Mouse (Mus musculus): ENCODE data around the gene Epb41l3. TPM values are rescaled to one million over a fixed set of nuclear protein-coding genes. Genes with fewer than 3 reads are reported as not detected.

Gene Epb41l3
- polyA plus RNA-seq, 1 experiment from 2014 or later, result 13.2 TPM

DNA sequence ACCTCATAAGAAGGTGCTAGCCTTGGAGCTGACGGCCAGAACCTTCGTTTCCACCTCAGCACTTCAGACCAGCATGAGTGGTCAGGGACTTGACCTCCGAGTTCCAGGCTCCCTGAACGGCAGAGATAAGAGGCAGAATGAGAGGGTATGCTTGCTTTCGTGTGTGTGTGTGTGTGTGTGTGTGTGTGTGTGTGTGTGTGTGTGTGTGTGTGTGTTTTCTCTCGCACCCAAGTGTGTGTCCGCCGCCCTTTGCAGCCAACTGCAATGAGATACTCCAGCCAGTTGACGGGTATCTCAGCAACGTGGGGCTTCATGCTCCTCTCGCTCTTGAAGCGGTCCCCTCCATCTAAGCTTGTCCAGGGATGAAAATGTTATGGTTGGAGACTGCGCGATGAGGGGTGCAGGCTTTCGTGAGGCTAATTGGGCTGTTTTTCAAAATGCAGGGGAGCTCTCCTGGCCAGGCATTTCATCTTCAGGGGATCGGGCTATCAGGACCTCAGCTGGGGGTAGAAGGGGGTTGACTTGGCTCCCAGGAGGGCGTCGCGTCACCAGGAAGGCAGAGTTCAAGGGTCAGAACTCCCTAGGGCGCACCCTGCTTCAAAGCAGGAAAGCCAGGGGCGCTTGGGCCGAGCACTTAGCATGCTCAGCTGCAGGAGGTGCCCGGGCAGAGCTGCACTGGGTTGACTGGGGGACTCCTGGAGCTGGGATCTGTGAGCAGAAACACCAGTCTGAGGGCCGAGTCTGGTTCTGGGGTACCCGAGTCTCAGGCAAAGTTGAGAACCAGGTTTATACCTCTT lies 1.5 kb downstream of the Epb41l3 start:
- H3K27ac ChIP-seq, result no peak overlapping the region
- H3K9ac ChIP-seq, result no peak overlapping the region
- WGBS (ENCODE audit: insufficient replicate concordance), result 5% methylated on average over 24 of the region's 25 CpGs
- H3K27me3 ChIP-seq (replicated peaks), result peaks cover 52% of the 10 kb centered on the region
- peak overlapping the region; percentile 68 for H3K4me2 ChIP-seq
- no peaks in the 10 kb centered on the region for H3K4me1 ChIP-seq
- H3K9me3 ChIP-seq (replicated peaks), result no peaks in the 10 kb centered on the region
- no peak for ATAC-seq
- peak overlapping the region; percentile 45 for H3K4me3 ChIP-seq
- H3K36me3 ChIP-seq, result no peaks in the 10 kb centered on the region

DNA sequence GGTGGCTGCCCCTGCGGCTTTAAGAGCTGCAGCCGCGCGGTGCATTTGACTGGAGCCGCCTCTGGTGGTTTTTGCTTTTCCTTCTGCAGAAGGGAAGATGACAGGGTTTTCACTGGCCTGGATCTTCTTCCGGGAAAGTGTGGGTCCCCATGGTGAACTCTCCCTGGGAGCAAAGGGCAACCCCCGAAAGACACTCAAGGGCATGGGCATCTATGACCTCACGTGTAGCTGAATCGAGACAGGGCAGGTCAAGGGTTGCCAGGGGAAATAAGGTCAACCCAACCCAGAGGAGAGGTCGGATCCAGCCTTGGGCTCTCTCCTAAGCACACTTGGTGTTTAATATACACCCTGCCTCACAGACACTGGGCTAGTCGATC lies 2.0 kb downstream of the Epb41l3 start:
- Histone ChIP-seq H3K9me3 (replicated peaks) (no peaks in the 10 kb centered on the region), H3K4me1 (no peaks in the 10 kb centered on the region), H3K4me2 (0 out of 2 replicates have a peak overlapping the region, but pooled peaks have one; percentile 68), H3K4me3 (peak overlapping the region; percentile 9; the same call in 1 of the 2 replicates), H3K27me3 (replicated peaks) (peaks cover 52% of the 10 kb centered on the region), H3K9ac (no peak overlapping the region), H3K36me3 (no peaks in the 10 kb centered on the region), H3K27ac (no peak overlapping the region)
- WGBS (ENCODE audit: insufficient replicate concordance), result 13% methylated on average over 11 of the region's 11 CpGs
- no peak for ATAC-seq

DNA sequence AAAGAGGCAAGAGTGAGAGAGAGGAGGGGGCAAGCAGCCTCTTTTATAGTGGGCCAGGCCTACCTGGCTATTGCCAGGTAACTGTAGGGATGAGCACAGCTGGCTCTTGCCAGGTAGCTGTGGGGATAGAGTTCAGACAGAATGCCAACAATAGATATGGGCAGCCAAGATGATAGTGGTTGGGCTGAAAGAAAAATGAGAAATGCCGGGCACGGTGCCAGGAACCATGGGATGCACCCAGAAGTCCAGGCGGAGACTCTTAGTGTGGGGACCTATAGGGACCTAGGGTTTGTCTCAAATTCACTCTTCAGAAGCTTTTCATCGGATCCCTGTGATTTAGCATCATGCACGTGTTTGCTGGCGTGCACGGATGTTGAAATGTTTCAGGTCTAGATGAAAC lies 6.8 kb downstream of the Epb41l3 start:
- ATAC-seq, result no peak
- Histone ChIP-seq H3K9me3 (replicated peaks) (no peaks in the 10 kb centered on the region), H3K4me2 (no peak overlapping the region), H3K4me3 (no peak overlapping the region), H3K9ac (no peak overlapping the region), H3K4me1 (no peaks in the 10 kb centered on the region), H3K36me3 (no peaks in the 10 kb centered on the region), H3K27ac (no peak overlapping the region), H3K27me3 (replicated peaks) (peaks cover 15% of the 10 kb centered on the region)
- 77% methylated on average over 7 of the region's 7 CpGs for WGBS (ENCODE audit: insufficient replicate concordance)

DNA sequence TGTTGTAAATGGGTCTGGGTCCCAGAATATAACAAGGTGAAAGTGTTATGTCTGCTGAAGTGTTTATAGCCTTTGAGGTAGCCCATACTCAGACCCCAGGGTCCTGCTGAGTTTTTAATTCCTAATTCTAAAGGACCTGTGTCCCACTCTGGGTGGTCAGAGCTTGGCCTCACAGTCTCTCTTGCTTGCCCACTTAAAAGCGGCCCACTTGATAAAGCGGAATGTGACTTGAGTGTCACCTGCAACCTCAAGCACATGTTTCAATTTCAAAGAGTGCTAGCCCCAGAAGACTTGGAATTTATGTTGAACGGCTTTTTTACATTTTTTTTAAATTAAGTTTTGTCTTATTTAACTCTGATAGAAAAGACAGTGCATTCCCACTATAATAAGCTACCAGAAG lies 16.1 kb downstream of the Epb41l3 start:
- WGBS (ENCODE audit: insufficient replicate concordance), result 78% methylated on average over 3 of the region's 3 CpGs

DNA sequence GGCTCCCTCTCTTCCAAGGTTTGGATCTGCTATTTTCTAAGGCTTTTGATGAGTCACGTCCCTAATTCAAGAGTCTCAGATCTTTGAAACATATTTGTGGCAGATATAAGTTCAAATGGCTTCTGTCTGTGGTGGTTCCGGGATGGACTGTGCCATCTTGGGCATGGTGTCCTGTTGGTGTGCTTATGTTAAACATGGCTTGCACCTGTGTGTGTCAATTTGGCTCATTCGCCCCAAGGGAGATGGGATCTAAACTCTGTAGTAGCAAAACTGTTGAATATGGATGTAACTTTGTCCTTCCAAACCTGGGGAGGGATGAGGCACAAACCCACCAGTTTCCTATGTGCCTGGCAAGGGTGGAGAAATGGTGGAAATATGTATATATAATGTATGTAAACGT lies 21.6 kb downstream of the Epb41l3 start:
- H3K4me1 ChIP-seq, result no peaks in the 10 kb centered on the region
- WGBS (ENCODE audit: insufficient replicate concordance), result 64% methylated on average over 4 of the region's 4 CpGs

More for the DNA sequence above, 16.1 kb downstream of the Epb41l3 start:
- no peaks in the 10 kb centered on the region for H3K27me3 ChIP-seq (replicated peaks)
- no peak overlapping the region for H3K9ac ChIP-seq
- no peak for ATAC-seq
- no peak overlapping the region for H3K4me2 ChIP-seq
- no peak overlapping the region for H3K4me3 ChIP-seq
- H3K36me3 ChIP-seq, result no peaks in the 10 kb centered on the region
- H3K4me1 ChIP-seq, result no peaks in the 10 kb centered on the region
- no peak overlapping the region for H3K27ac ChIP-seq
- H3K9me3 ChIP-seq (replicated peaks), result no peaks in the 10 kb centered on the region

DNA sequence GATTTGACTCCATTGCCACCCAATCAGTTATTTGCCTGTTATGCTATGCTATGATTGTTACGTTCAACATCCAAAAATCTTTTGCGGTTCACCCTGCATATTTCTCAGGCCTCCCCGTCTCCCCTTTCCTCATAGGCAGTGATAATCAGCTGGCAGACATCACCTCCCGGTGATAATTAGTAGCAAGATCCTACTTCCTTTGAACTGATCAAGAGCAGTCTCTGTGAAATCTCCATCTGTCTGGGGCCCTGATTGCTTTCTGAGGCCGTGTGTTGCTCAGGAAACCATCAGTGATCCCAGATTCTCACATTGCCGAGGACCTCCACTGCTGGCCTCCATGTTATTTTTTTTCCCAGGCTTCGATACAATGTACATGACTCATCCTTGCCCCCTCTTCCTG lies 22.5 kb downstream of the Epb41l3 start:
- no peaks in the 10 kb centered on the region for H3K9me3 ChIP-seq (replicated peaks)
- H3K27ac ChIP-seq, result no peak overlapping the region
- H3K9ac ChIP-seq, result no peak overlapping the region
- H3K4me2 ChIP-seq, result no peak overlapping the region
- no peak overlapping the region for H3K4me3 ChIP-seq
- 43% methylated on average over 7 of the region's 7 CpGs for WGBS (ENCODE audit: insufficient replicate concordance)
- H3K4me1 ChIP-seq, result no peaks in the 10 kb centered on the region
- no peak for ATAC-seq
- no peaks in the 10 kb centered on the region for H3K27me3 ChIP-seq (replicated peaks)
- H3K36me3 ChIP-seq, result no peaks in the 10 kb centered on the region

More for the DNA sequence above, 21.6 kb downstream of the Epb41l3 start:
- H3K9ac ChIP-seq, result no peak overlapping the region
- no peaks in the 10 kb centered on the region for H3K9me3 ChIP-seq (replicated peaks)
- H3K27ac ChIP-seq, result no peak overlapping the region
- no peak overlapping the region for H3K4me2 ChIP-seq
- no peak overlapping the region for H3K4me3 ChIP-seq
- no peaks in the 10 kb centered on the region for H3K27me3 ChIP-seq (replicated peaks)
- ATAC-seq, result no peak
- no peaks in the 10 kb centered on the region for H3K36me3 ChIP-seq

DNA sequence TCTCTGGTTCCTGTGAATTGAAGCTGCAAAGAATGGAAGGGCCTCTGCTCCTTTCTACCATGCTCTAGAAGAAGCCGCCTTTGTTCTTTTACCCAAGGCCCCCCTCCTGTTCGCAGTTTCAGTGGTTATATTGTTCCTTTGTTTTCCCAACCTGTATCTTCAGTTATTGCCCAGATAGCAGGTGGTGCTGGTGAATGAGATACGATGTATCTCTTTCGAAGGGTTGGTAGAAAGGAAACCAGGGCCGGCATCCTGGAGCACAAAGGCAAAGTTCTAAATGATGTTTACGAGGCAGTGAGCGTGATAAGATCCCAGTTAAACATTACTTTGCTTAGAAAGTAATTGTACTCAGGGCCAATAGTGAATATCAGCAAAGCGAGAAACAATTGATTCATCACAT lies 27.8 kb downstream of the Epb41l3 start:
- WGBS (ENCODE audit: insufficient replicate concordance), result 57% methylated on average over 8 of the region's 8 CpGs

DNA sequence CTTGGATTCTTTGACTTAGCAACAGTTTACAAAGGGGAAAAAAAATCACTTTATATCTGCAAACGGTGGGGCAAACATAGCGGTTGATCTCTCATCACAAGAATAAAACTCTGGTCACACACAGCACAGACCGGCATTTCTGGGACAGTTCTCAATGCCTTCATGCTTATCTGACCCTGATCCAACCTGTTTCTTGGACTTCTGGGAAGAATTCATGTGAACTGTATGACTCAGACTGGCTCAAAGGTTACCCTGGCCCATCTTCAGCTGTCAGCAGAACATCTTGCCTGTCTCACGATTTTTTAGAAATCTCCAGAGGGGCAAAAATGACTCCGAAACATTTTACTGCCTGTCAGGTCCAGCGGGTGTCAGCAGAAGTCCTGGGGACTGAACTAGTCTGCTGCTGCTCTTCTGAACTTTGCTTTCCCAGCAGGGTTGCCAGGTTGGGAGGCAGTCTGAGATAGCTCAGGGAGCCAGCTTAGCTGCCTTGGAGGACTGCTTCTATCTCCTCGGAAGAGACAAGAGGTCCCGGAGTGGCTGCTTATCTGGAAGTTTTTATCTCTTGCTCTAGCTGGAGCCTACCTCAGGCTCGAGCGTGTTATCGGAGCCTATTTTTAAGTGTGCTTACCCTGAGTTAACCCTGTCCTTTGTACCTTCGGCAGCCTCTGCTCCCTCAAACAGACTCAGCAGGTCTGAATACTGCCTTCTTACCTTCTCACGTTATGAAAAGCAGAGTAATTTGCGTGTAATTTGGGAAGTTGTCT lies 29.7 kb downstream of the Epb41l3 start:
- H3K4me1 ChIP-seq, result no peaks in the 10 kb centered on the region
- no peaks in the 10 kb centered on the region for H3K36me3 ChIP-seq
- WGBS (ENCODE audit: insufficient replicate concordance), result 33% methylated on average over 14 of the region's 14 CpGs
- no peak overlapping the region for H3K4me3 ChIP-seq
- H3K27me3 ChIP-seq (replicated peaks), result no peaks in the 10 kb centered on the region
- no peak for ATAC-seq
- no peak overlapping the region for H3K9ac ChIP-seq
- no peaks in the 10 kb centered on the region for H3K9me3 ChIP-seq (replicated peaks)
- H3K27ac ChIP-seq, result no peak overlapping the region
- 0 out of 2 replicates have a peak overlapping the region, but pooled peaks have one; percentile 0 for H3K4me2 ChIP-seq

More for the DNA sequence above, 27.8 kb downstream of the Epb41l3 start:
- no peak overlapping the region for H3K4me3 ChIP-seq
- H3K4me2 ChIP-seq, result no peak overlapping the region
- H3K4me1 ChIP-seq, result no peaks in the 10 kb centered on the region
- no peaks in the 10 kb centered on the region for H3K27me3 ChIP-seq (replicated peaks)
- H3K9ac ChIP-seq, result no peak overlapping the region
- H3K9me3 ChIP-seq (replicated peaks), result no peaks in the 10 kb centered on the region
- H3K27ac ChIP-seq, result no peak overlapping the region
- no peak for ATAC-seq
- H3K36me3 ChIP-seq, result no peaks in the 10 kb centered on the region

DNA sequence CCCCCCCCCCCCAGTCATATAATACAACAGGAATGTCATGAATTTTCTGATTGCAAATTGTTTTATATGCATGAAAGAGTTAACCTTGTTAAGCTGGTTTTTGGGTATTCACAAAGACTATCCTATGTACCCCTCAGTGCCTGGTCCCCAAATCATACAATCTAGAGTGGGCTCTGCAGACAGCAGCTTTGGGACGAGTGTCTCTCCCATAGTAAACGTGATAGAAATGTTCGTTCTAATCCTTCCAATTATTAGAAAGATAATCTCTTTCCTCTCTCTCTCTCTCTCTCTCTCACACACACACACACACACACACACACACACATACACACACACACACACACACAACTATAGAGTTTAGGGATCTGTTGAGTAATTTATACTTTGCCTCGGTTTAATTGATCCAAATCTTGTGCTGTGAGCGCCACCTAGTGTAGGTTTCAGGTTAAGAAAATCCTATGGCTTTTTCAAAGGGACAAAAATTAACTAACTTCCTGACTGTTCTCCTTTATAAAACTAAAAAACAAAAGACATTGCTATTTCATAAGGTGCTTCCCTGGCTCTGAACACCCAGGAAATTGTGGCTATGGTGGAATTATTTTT lies 30.4 kb downstream of the Epb41l3 start:
- Histone ChIP-seq H3K9ac (no peak overlapping the region), H3K27ac (no peak overlapping the region), H3K4me3 (no peak overlapping the region), H3K4me1 (no peaks in the 10 kb centered on the region), H3K27me3 (replicated peaks) (no peaks in the 10 kb centered on the region), H3K9me3 (replicated peaks) (no peaks in the 10 kb centered on the region), H3K4me2 (0 out of 2 replicates have a peak overlapping the region, but pooled peaks have one; percentile 0), H3K36me3 (no peaks in the 10 kb centered on the region)
- 13% methylated on average over 5 of the region's 5 CpGs for WGBS (ENCODE audit: insufficient replicate concordance)
- ATAC-seq, result no peak

DNA sequence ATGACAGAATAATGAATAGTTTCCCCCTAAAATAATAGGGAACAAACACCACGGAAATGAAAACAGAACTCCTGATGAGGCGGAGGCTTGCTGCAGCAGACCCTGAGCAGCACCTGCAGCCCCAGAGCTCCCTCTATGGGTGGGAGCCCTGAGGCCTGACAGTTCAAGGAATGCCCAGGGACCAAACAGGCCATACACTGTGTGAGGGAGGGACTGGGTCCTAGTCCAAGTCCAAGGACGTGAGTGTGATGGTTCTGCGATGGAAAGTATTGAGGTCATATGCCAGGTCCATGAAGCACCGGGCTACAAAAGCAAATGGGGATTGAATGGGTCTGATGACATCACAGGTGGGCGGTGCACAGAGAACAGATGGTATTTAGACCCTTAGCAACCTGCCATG lies 33.7 kb downstream of the Epb41l3 start:
- no peak overlapping the region for H3K4me3 ChIP-seq
- H3K9ac ChIP-seq, result no peak overlapping the region
- H3K36me3 ChIP-seq, result no peaks in the 10 kb centered on the region
- H3K27ac ChIP-seq, result no peak overlapping the region
- no peak for ATAC-seq
- no peaks in the 10 kb centered on the region for H3K27me3 ChIP-seq (replicated peaks)
- no peaks in the 10 kb centered on the region for H3K9me3 ChIP-seq (replicated peaks)
- H3K4me1 ChIP-seq, result no peaks in the 10 kb centered on the region
- H3K4me2 ChIP-seq, result no peak overlapping the region
- WGBS (ENCODE audit: insufficient replicate concordance), result 50% methylated on average over 6 of the region's 6 CpGs

DNA sequence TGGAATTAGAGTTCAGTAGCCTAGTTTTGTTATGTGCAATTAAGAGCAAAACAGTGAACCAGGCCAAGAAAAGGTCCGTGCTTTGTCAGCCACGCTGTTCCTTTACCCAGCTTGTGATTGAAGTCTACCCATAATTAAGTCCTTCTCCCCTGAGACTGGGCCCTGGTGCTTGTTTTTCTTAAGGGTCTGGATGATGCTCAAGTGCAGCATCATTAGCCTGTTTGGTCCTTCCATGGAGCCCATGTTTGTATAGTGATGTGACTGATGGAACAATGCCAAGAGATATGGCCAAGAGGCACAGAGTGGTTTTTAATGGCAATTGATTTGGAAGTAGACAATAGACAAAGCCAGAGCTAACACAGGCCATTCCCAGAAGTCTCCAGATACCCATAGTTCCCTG lies 36.7 kb downstream of the Epb41l3 start:
- no peak overlapping the region for H3K4me2 ChIP-seq
- WGBS (ENCODE audit: insufficient replicate concordance), result 68% methylated on average over 2 of the region's 2 CpGs
- no peak overlapping the region for H3K4me3 ChIP-seq
- H3K27ac ChIP-seq, result no peak overlapping the region
- no peak overlapping the region for H3K9ac ChIP-seq
- no peak for ATAC-seq
- no peaks in the 10 kb centered on the region for H3K9me3 ChIP-seq (replicated peaks)
- no peaks in the 10 kb centered on the region for H3K36me3 ChIP-seq
- H3K27me3 ChIP-seq (replicated peaks), result no peaks in the 10 kb centered on the region
- H3K4me1 ChIP-seq, result no peaks in the 10 kb centered on the region

DNA sequence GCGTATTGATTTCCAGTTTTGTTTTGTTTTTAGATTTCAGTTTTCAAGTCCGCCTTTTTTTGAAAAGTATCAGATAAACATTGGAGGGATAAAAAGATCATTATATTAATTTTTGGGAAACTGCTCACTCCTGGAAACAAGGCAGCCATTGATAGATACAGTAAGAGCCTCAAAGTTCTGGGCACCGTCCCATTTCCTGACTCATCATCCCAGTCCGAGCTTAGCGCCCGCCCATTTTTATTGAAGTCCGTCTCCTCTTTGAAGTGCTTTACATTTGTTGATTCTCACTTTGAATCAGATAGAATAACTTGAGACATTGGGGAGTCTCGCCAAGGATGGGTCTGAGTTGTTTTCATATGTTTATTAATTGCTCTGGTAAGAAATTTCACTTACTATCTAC lies 43.7 kb downstream of the Epb41l3 start:
- no peak overlapping the region for H3K27ac ChIP-seq
- no peaks in the 10 kb centered on the region for H3K9me3 ChIP-seq (replicated peaks)
- no peaks in the 10 kb centered on the region for H3K4me1 ChIP-seq
- WGBS (ENCODE audit: insufficient replicate concordance), result 74% methylated on average over 8 of the region's 8 CpGs
- H3K4me3 ChIP-seq, result no peak overlapping the region
- no peak for ATAC-seq
- H3K36me3 ChIP-seq, result no peaks in the 10 kb centered on the region
- peaks cover 26% of the 10 kb centered on the region for H3K27me3 ChIP-seq (replicated peaks)
- H3K4me2 ChIP-seq, result no peak overlapping the region
- H3K9ac ChIP-seq, result no peak overlapping the region

Data from liver, embryonic 12.5 days (tissue).